Mouse (Mus musculus): ENCODE measurements around the gene Dntt. TPM values are rescaled to one million over a fixed set of nuclear protein-coding genes. Genes with fewer than 3 reads are reported as not detected.

The Dntt gene
- polyA plus RNA-seq, 1 experiment = not detected

DNA sequence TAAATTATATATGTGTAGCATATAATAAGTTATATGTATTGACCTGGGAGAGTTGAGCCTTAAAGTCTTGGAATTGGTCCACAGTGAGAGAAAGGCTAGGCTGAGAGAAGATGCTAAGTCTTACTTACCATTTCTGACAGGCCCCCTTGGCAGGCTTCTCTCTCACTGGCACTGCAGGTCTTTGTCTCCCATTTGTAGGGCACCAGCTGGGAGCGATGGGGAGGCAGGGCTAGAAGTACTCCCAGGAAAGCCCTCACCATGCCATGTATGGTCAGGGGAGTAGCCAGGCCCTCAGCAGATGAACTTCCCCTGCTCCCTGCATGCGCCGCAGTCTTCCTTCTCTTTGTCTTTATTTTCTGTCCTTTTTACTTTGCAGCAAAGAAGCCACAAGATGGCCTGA is 47.8 kb downstream of the Dntt start, which contains the start of gene Opalin:
Opalin (minus strand) TSS at position 208 of the 400 bp plus-strand sequence.
- no peak for TF ChIP-seq GATA1 (IDR thresholded peaks at IDR 0.05; ENCODE audit: low read length)
- TF ChIP-seq TAL1 (IDR thresholded peaks at IDR 0.05; ENCODE audit: low read length) = no peak

DNA sequence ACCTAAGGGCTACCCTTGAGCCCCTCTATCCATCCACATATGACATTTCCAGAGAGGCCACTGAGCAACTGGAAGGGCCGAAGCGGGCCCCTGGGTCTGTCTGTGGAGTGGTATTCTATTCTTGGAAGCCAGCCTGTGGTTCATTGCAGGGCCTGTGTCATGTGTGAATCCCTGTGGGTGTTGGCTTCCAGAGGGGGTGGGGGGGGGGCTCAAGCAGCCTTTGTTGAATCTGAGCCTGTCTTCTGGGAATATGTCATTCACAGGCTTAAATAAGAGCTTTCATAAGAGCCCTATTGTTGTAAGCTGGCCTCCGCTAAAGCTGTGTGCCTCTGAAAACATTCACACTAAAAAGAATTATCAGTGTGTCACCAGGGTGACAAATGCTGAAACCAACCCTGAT is 52.5 kb downstream of the Dntt start:
- TF ChIP-seq GATA1 (IDR thresholded peaks at IDR 0.05; ENCODE audit: low read length) (no peak), TAL1 (IDR thresholded peaks at IDR 0.05; ENCODE audit: low read length) (no peak)
- Histone ChIP-seq H3K9me3 (ENCODE audit: control insufficient read depth, low read length) (no peaks in the 10 kb centered on the region), H3K36me3 (ENCODE audit: control insufficient read depth) (no peaks in the 10 kb centered on the region), H3K4me1 (ENCODE audit: control insufficient read depth) (no peaks in the 10 kb centered on the region), H3K4me3 (replicated peaks) (no peak overlapping the region), H3K27me3 (ENCODE audit: control insufficient read depth) (no peaks in the 10 kb centered on the region)

More for the DNA sequence above, 47.8 kb downstream of the Dntt start, which contains the start of gene Opalin:
- no peaks in the 10 kb centered on the region for H3K4me1 ChIP-seq (ENCODE audit: control insufficient read depth)
- H3K4me3 ChIP-seq (replicated peaks) = no peak within 1 kb of the TSS
- H3K9me3 ChIP-seq (ENCODE audit: control insufficient read depth, low read length) = no peaks in the 10 kb centered on the region
- no peaks in the 10 kb centered on the region for H3K36me3 ChIP-seq (ENCODE audit: control insufficient read depth)
- H3K27me3 ChIP-seq (ENCODE audit: control insufficient read depth) = no peaks in the 10 kb centered on the region

DNA sequence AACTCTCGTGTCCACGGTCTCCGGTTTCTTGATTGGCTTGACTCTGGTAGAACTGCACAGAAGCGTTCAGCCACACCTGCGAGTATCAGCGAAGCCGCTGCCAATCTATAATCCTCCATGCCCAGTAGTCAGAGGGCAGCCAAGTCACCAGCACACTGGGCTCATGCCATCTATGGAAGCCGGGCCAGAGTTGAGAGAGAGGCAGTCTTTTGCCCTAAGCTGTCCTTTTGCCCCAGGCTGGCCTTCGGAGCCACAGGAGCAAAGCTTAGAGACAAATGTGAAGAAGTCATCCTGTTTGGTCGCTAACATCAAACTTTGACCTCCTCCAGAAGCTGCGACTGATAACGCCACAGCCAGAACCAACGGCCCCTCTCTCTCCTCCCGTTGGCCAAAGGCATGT is 54.6 kb downstream of the Dntt start:
- H3K4me1 ChIP-seq (ENCODE audit: control insufficient read depth) = no peaks in the 10 kb centered on the region
- no peak overlapping the region for H3K4me3 ChIP-seq (replicated peaks)
- TF ChIP-seq GATA1 (IDR thresholded peaks at IDR 0.05; ENCODE audit: low read length) (no peak), TAL1 (IDR thresholded peaks at IDR 0.05; ENCODE audit: low read length) (no peak)
- peaks cover 9% of the 10 kb centered on the region for H3K27me3 ChIP-seq (ENCODE audit: control insufficient read depth)
- H3K9me3 ChIP-seq (ENCODE audit: control insufficient read depth, low read length) = no peaks in the 10 kb centered on the region
- H3K36me3 ChIP-seq (ENCODE audit: control insufficient read depth) = no peaks in the 10 kb centered on the region

DNA sequence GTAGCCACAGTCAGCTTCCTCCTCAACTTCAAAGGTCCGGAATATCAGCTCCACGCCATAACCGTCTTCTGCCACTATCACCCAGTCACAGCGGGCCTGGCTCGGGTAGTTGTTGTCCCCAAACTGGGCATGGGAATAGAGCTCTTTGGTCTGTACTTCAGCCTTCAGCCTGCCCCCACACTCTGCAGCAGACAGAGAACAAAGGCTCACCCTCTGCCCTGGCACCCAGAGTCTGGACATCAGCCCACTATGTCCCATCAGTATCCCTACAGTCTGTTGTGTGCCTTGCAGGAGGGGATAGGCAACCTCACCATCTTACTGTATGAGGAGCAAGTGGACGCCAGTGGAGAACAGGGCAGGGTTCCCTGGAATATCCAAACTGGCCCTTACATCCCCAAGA is 57.2 kb downstream of the Dntt start:
- H3K4me3 ChIP-seq (replicated peaks) = no peak overlapping the region
- TF ChIP-seq TAL1 (IDR thresholded peaks at IDR 0.05; ENCODE audit: low read length) (no peak), GATA1 (IDR thresholded peaks at IDR 0.05; ENCODE audit: low read length) (no peak)
- no peaks in the 10 kb centered on the region for H3K9me3 ChIP-seq (ENCODE audit: control insufficient read depth, low read length)

DNA sequence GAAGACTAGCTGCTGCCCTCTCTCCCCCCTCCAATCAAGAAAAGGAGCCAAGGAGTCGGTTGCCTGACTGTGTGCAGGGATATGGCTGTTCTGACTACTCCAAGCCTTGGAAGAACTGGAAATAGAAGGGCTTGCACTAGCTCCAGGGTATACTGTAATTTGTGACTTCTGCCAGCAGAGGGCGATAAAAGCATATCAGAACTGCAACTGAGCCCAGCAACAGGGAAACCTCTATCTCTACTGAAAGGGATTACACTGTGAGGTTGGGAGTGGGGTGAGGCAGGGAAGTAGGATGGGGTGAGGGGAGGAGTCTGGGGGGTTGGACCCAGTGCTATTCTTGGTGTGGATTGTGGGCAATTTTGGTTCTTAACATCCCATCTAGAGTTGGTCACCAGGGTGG is 57.6 kb downstream of the Dntt start:
- Histone ChIP-seq H3K27me3 (ENCODE audit: control insufficient read depth) (peaks cover 14% of the 10 kb centered on the region), H3K36me3 (ENCODE audit: control insufficient read depth) (no peaks in the 10 kb centered on the region), H3K4me1 (ENCODE audit: control insufficient read depth) (no peaks in the 10 kb centered on the region), H3K9me3 (ENCODE audit: control insufficient read depth, low read length) (no peaks in the 10 kb centered on the region), H3K4me3 (replicated peaks) (no peak overlapping the region)
- no peak for TF ChIP-seq GATA1 (IDR thresholded peaks at IDR 0.05; ENCODE audit: low read length)
- TF ChIP-seq TAL1 (IDR thresholded peaks at IDR 0.05; ENCODE audit: low read length) = no peak

More for the DNA sequence above, 57.2 kb downstream of the Dntt start:
- H3K4me1 ChIP-seq (ENCODE audit: control insufficient read depth) = no peaks in the 10 kb centered on the region
- H3K27me3 ChIP-seq (ENCODE audit: control insufficient read depth) = peaks cover 14% of the 10 kb centered on the region
- no peaks in the 10 kb centered on the region for H3K36me3 ChIP-seq (ENCODE audit: control insufficient read depth)

DNA sequence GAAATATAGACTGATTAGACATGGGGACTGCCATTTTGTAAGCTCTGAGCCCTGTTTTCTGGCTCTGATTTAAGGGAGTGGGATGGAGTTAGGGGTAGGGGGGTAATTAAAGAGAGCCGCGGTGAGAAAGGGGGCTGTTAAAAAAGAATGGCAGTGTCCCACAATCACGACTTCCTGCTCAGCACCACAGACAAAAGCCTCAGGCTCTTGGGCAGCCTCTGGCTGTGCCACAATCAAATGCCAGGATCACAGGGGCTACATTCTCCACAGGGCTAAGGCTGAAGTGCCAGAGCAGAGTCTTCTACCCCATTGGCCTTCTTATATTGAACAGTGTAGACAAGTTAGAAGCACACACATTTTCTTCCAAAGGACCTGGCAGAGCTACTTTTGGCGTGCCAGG is 58.8 kb downstream of the Dntt start:
- Histone ChIP-seq H3K4me1 (ENCODE audit: control insufficient read depth) (no peaks in the 10 kb centered on the region), H3K36me3 (ENCODE audit: control insufficient read depth) (no peaks in the 10 kb centered on the region), H3K9me3 (ENCODE audit: control insufficient read depth, low read length) (no peaks in the 10 kb centered on the region), H3K27me3 (ENCODE audit: control insufficient read depth) (peaks cover 14% of the 10 kb centered on the region), H3K4me3 (replicated peaks) (no peak overlapping the region)
- TF ChIP-seq GATA1 (IDR thresholded peaks at IDR 0.05; ENCODE audit: low read length) = no peak
- TF ChIP-seq TAL1 (IDR thresholded peaks at IDR 0.05; ENCODE audit: low read length) = no peak

DNA sequence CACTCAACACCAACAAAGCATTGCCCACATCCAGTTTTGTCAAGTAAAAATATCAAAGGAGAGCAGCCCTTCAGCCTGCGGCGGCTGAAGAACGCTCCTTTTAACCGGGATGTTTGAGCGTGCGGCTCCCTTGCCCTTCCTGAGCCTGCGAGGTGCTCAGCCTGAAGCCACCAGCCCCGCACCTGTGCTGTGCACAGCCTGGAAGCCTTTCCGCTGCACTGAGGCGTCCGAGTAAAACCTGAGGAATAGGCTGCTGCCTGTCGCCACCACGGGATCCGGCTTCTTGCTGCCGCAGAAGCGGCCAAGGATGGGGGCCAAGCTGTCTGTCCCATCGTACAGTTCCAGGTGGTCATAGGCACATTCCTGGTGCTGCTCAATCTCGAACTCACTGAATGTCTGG is 59.4 kb downstream of the Dntt start:
- peaks cover 14% of the 10 kb centered on the region for H3K27me3 ChIP-seq (ENCODE audit: control insufficient read depth)
- H3K36me3 ChIP-seq (ENCODE audit: control insufficient read depth) = no peaks in the 10 kb centered on the region
- no peak overlapping the region for H3K4me3 ChIP-seq (replicated peaks)
- no peak for TF ChIP-seq GATA1 (IDR thresholded peaks at IDR 0.05; ENCODE audit: low read length)
- TF ChIP-seq TAL1 (IDR thresholded peaks at IDR 0.05; ENCODE audit: low read length) = no peak
- H3K9me3 ChIP-seq (ENCODE audit: control insufficient read depth, low read length) = no peaks in the 10 kb centered on the region
- no peaks in the 10 kb centered on the region for H3K4me1 ChIP-seq (ENCODE audit: control insufficient read depth)

DNA sequence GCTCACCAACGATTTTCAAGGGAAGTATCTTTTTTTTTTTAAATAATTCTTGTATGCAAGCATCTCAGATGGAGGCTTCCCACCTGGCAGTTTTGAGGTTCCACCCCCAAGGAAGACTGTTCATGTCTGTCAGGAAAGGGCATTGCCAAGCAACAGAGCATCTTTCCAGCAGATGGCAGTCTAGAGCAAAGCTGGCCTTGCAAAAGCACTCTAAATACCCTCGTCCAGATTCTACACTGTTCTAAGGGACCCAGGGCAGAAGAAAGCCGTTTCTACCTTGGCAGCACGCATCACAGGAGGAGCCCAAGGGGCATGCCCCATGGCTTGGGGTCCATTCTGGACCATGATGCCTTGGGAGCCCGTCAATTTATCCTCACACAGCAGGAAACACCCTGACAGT is 60.8 kb downstream of the Dntt start:
- H3K4me1 ChIP-seq (ENCODE audit: control insufficient read depth) = no peaks in the 10 kb centered on the region
- TF ChIP-seq GATA1 (IDR thresholded peaks at IDR 0.05; ENCODE audit: low read length) (no peak), TAL1 (IDR thresholded peaks at IDR 0.05; ENCODE audit: low read length) (no peak)
- peaks cover 14% of the 10 kb centered on the region for H3K27me3 ChIP-seq (ENCODE audit: control insufficient read depth)
- no peaks in the 10 kb centered on the region for H3K36me3 ChIP-seq (ENCODE audit: control insufficient read depth)
- H3K9me3 ChIP-seq (ENCODE audit: control insufficient read depth, low read length) = no peaks in the 10 kb centered on the region
- no peak overlapping the region for H3K4me3 ChIP-seq (replicated peaks)

DNA sequence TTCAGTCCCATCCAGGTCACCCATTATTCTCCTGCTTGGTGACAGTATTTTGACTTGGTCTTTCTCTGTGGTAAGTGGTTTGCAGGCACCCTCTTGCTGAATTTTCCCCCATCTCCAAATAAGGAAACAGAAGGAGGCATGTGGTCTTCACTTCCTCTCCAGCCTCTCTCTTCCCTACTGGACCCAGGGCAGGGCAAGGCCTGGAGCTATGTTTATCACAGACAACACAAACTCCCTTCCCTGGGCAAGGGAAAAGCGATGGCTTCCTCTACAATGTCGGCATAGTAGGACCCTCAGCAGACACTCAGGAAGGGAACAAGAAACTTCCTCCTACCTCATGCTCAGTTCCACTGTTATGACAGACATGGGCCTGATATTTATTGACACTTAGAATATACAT is 62.8 kb downstream of the Dntt start:
- Histone ChIP-seq H3K27me3 (ENCODE audit: control insufficient read depth) (peaks cover 14% of the 10 kb centered on the region), H3K9me3 (ENCODE audit: control insufficient read depth, low read length) (no peaks in the 10 kb centered on the region), H3K4me3 (replicated peaks) (no peak overlapping the region), H3K36me3 (ENCODE audit: control insufficient read depth) (no peaks in the 10 kb centered on the region), H3K4me1 (ENCODE audit: control insufficient read depth) (no peaks in the 10 kb centered on the region)
- no peak for TF ChIP-seq GATA1 (IDR thresholded peaks at IDR 0.05; ENCODE audit: low read length)
- TF ChIP-seq TAL1 (IDR thresholded peaks at IDR 0.05; ENCODE audit: low read length) = no peak

DNA sequence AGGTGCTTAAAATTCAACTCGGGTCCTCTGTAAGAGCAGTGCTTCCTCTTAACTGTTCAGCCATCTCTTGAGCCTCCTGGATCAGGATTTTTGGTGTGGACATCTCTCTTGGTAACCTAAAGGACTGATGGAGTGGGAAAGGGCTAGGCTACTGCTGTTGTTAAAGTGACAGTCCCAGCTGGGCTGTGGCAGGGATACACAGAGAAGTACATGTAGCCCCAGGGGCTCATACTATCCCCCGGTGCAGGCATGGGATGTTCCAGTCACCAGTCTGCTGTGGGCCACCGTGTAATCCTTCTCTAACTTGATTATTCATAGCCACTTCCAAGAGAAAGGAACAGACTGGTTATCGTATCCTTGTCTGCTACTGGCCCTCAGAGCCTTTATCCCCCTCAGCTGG is 68.0 kb downstream of the Dntt start:
- H3K4me3 ChIP-seq (replicated peaks) = no peak overlapping the region
- no peak for TF ChIP-seq TAL1 (IDR thresholded peaks at IDR 0.05; ENCODE audit: low read length)
- no peak for TF ChIP-seq GATA1 (IDR thresholded peaks at IDR 0.05; ENCODE audit: low read length)
- no peaks in the 10 kb centered on the region for H3K36me3 ChIP-seq (ENCODE audit: control insufficient read depth)
- H3K9me3 ChIP-seq (ENCODE audit: control insufficient read depth, low read length) = no peaks in the 10 kb centered on the region
- no peaks in the 10 kb centered on the region for H3K4me1 ChIP-seq (ENCODE audit: control insufficient read depth)
- no peaks in the 10 kb centered on the region for H3K27me3 ChIP-seq (ENCODE audit: control insufficient read depth)

All from erythroblast, embryonic 14.5 days (primary cell).